Mouse (Mus musculus): ENCODE measurements around the gene Cacng6.

DNA sequence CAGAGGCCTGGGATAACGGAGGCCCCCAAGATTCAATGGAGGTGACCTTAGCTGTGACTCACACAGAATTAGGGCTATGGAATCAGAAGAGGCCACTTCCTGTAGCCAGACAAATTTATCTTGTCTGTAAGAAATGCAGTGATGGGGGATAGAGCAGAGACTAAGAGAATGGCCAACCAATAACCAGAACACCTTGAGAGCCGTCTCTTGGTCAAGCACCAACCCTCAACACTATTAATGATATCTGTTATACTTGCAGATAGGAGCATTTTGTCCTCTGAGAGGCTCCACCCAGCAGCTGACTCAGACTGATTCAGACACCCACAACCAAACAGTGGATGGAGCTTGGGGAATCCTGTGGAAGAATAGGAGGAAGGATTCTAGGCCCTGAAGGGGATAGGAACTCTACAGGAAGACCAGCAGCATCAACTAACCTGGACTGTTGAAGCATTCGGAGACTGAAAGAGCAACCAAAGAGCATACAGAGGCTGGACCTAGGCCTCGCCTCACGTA, 39.1 kb upstream of the Cacng6 start:
- TF ChIP-seq TAL1 (IDR thresholded peaks at IDR 0.05; ENCODE audit: low read length) (no peak), GATA1 (IDR thresholded peaks at IDR 0.05; ENCODE audit: low read length) (no peak)
